Mouse (Mus musculus) olfactory bulb, adult 2 months (tissue): Measurements from ENCODE around the gene Grip1.

Experiments used
- CTCF ChIP-seq: fragments of 200-500 bp; IDR thresholded peaks from 2 replicates; pipeline ENCODE4 v1.5.1; 2012; ENCODE audit warnings: low read depth, mild to moderate bottlenecking, low read length, moderate library complexity; ENCODE audit not compliant: insufficient read depth
- POLR2A ChIP-seq: fragments of 200-500 bp; IDR thresholded peaks from 2 replicates; pipeline ENCODE4 v1.6.1; 2012; ENCODE audit warnings: mild to moderate bottlenecking, low read depth, low read length, moderate library complexity; ENCODE audit not compliant: insufficient read depth

DNA sequence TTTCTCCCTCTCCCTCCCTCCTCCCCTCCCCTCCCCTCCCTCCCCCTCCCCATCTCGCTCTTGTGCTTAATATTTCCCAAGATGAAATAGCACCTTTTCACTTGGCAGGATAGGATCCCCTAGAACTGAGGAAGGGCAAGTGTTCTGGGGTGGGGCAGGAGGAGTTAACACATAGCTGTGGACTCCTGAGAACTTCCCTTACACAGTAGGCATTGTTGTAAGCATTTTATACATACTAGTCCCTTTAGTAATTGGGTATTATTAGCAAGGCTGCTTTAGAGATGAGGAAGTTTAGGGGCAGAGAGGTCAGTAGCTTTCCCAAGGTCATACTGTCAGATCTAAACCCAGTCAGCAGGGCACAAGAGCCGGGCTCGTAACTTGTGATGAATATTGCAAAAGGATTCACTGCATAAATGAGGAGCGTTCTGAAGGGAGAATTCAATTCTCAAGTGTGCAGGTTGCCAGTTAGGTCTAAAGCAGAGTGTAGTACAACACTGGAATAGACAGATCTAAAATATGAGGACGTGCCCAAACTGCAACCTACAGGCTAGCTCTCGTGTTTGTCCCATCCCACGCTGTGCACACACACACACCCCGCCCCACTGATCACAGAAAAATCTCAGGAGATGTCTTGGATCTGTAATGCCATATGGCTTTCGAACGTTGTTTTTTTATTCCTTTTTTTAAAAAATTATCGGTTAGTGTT is 392.2 kb downstream of the Grip1 start:
- TF ChIP-seq CTCF (no peak), POLR2A (no peak)
